Mouse (Mus musculus): Measurements from ENCODE around the gene Lcor.

The Lcor gene

GRCm38 (mm10) chr19:41568791-41569190 is 86.4 kb downstream of the Lcor start:
- no peak for DNase-seq (ENCODE audit: low read depth, low spot score)

GRCm38 (mm10) chr19:41573700-41574099 is 91.3 kb downstream of the Lcor start:
- no peak for DNase-seq (ENCODE audit: low read depth, low spot score)

GRCm38 (mm10) chr19:41577576-41577975 is 95.1 kb downstream of the Lcor start:
- DNase-seq (ENCODE audit: low read depth, low spot score): no peak

- no peak for DNase-seq (ENCODE audit: low read depth, low spot score)
Observed at GRCm38 (mm10) chr19:41579311-41579920, 97.0 kb downstream of the Lcor start.

GRCm38 (mm10) chr19:41581706-41582420 is 99.4 kb downstream of the Lcor start, which contains the start of gene Gm340:
TSS of gene Gm340 (plus strand) at chr19:41582370.
- no peak for DNase-seq (ENCODE audit: low read depth, low spot score)

- no peak for DNase-seq (ENCODE audit: low read depth, low spot score)
Observed at GRCm38 (mm10) chr19:41582918-41583514, 100.6 kb downstream of the Lcor start.

GRCm38 (mm10) chr19:41586752-41587151 is 104.3 kb downstream of the Lcor start:
- no peak for DNase-seq (ENCODE audit: low read depth, low spot score)

GRCm38 (mm10) chr19:41587431-41588222 is 105.2 kb downstream of the Lcor start:
- DNase-seq (ENCODE audit: low read depth, low spot score): no peak

- DNase-seq (ENCODE audit: low read depth, low spot score): no peak
Observed at GRCm38 (mm10) chr19:41589026-41589425, 106.6 kb downstream of the Lcor start.

GRCm38 (mm10) chr19:41589681-41590080 is 107.2 kb downstream of the Lcor start:
- DNase-seq (ENCODE audit: low read depth, low spot score): no peak

GRCm38 (mm10) chr19:41591808-41592207 is 109.4 kb downstream of the Lcor start:
- DNase-seq (ENCODE audit: low read depth, low spot score): no peak

GRCm38 (mm10) chr19:41597170-41597894 is 114.9 kb downstream of the Lcor start:
- no peak for DNase-seq (ENCODE audit: low read depth, low spot score)

- DNase-seq (ENCODE audit: low read depth, low spot score): no peak
Observed at GRCm38 (mm10) chr19:41600647-41601046, 118.2 kb downstream of the Lcor start.

GRCm38 (mm10) chr19:41606208-41606987 is 124.0 kb downstream of the Lcor start:
- no peak for DNase-seq (ENCODE audit: low read depth, low spot score)

GRCm38 (mm10) chr19:41611683-41612082 is 129.2 kb downstream of the Lcor start:
- no peak for DNase-seq (ENCODE audit: low read depth, low spot score)

Data from WW6 (cell line).